In the genomic region with DNA sequence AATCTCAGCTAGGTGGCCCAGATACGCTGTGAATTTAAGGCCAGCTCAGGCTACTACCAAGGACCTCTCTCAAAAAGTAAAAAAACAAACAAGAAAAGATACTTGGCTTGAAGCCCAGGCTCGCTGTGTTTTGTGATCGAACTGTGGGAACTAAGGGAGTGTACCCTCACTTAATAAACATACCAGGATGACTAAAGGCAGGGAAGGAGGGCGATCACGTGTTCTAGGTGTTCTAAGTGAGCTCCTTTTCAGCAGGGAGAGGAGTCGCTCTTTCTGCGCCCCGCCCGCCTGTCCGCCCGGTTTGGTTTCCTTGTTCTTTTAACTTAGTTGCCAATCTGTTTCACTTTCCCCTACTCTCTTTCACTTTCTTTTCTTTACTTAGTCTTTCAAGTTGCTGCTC, we compare ENCODE assay signal across 8 mouse cellular contexts. TPM values are rescaled to one million over a fixed set of nuclear protein-coding genes. Genes with fewer than 3 reads are reported as not detected.
DNase-seq lines count a peak whose midpoint lies in the region; ATAC-seq and TF ChIP-seq lines count a peak whose summit lies in the region.

No protein-coding gene starts in this region.

- no peaks in the 10 kb centered on the region for H3K9me3 ChIP-seq in lung, embryonic 16.5 days (ENCODE audit: control insufficient read depth, low read length)
- no peaks in the 10 kb centered on the region for H3K9me3 ChIP-seq in midbrain, embryonic 15.5 days
- H3K9me3 ChIP-seq in hindbrain, embryonic 10.5 days, result no peaks in the 10 kb centered on the region

- H3K27me3 ChIP-seq in testis, adult 2 months (ENCODE audit: control insufficient read depth, insufficient read depth, low read length), result no peaks in the 10 kb centered on the region
- H3K27me3 ChIP-seq in lung, embryonic 16.5 days (ENCODE audit: control insufficient read depth, insufficient read depth, low read depth, low read length), result no peaks in the 10 kb centered on the region
- no peaks in the 10 kb centered on the region for H3K27me3 ChIP-seq in thymus, adult 2 months (ENCODE audit: control insufficient read depth, insufficient read depth, low read length)
- no peaks in the 10 kb centered on the region for H3K27me3 ChIP-seq in midbrain, embryonic 15.5 days (replicated peaks)
- H3K27me3 ChIP-seq in hindbrain, embryonic 10.5 days (ENCODE audit: insufficient read depth, poor library complexity, severe bottlenecking), result peaks cover 7% of the 10 kb centered on the region; the same call in 1 of the 2 replicates

- no peak overlapping the region for H3K27ac ChIP-seq in testis, adult 2 months (ENCODE audit: control insufficient read depth, insufficient read depth, low read depth, low read length)
- peak overlapping the region; percentile 14 for H3K27ac ChIP-seq in lung, embryonic 16.5 days (ENCODE audit: low read length)
- no peak overlapping the region; the same call in none of the 2 replicates for H3K27ac ChIP-seq in thymus, adult 2 months (ENCODE audit: control insufficient read depth, insufficient read depth, low read length)
- no peak overlapping the region for H3K27ac ChIP-seq in midbrain, embryonic 15.5 days
- no peak overlapping the region for H3K27ac ChIP-seq in hindbrain, embryonic 10.5 days

- peak overlapping the region; percentile 25 for H3K4me2 ChIP-seq in lung, embryonic 16.5 days (ENCODE audit: low read depth, low read length)
- no peak overlapping the region for H3K4me2 ChIP-seq in midbrain, embryonic 15.5 days

- H3K4me1 ChIP-seq in testis, adult 2 months (ENCODE audit: control insufficient read depth, insufficient read depth, low read length), result peaks cover 5% of the 10 kb centered on the region
- peaks cover 3% of the 10 kb centered on the region; the same call in 1 of the 2 replicates for H3K4me1 ChIP-seq in lung, embryonic 16.5 days (replicated peaks; ENCODE audit: control insufficient read depth, insufficient read depth, low read length)
- peaks cover 8% of the 10 kb centered on the region for H3K4me1 ChIP-seq in thymus, adult 2 months (replicated peaks; ENCODE audit: control insufficient read depth, insufficient read depth, low read length)
- H3K4me1 ChIP-seq in midbrain, embryonic 15.5 days, result peaks cover 2% of the 10 kb centered on the region; the same call in 1 of the 2 replicates
- peaks cover 5% of the 10 kb centered on the region for H3K4me1 ChIP-seq in hindbrain, embryonic 10.5 days (replicated peaks)

- no peak overlapping the region for H3K9ac ChIP-seq in lung, embryonic 16.5 days (ENCODE audit: low read length)
- H3K9ac ChIP-seq in midbrain, embryonic 15.5 days, result no peak overlapping the region

- TF ChIP-seq POLR2A in testis, adult 2 months (IDR thresholded peaks at IDR 0.05; ENCODE audit: control insufficient read depth, low read depth, low read length), result no peak
- no peak for TF ChIP-seq POLR2A in thymus, adult 2 months (IDR thresholded peaks at IDR 0.05; ENCODE audit: control insufficient read depth, extremely low read depth, insufficient read depth, low read length, poor library complexity)

- intact Hi-C loops in heart, postnatal 36 days (cut with DNase I), result no loop called here
- intact Hi-C loops in left cerebral cortex, postnatal 25 days (cut with DNase I), result no loop called here

- no peak for DNase-seq in testis, postnatal 10 days (ENCODE audit: low spot score)
- DNase-seq in heart, postnatal 36 days, result peak; percentile 11 to 25
- DNase-seq in thymus, adult 2 months, result peak; percentile 55
- DNase-seq in hindbrain, embryonic 10.5 days (ENCODE audit: low spot score), result no peak
- DNase-seq in left cerebral cortex, postnatal 25 days (ENCODE audit: low spot score in 2 of 2), result no peak

- no peaks in the 10 kb centered on the region for H3K36me3 ChIP-seq in testis, adult 2 months (ENCODE audit: control insufficient read depth, insufficient read depth, low read length)
- H3K36me3 ChIP-seq in lung, embryonic 16.5 days (ENCODE audit: control insufficient read depth, insufficient read depth, low read length), result no peaks in the 10 kb centered on the region
- H3K36me3 ChIP-seq in thymus, adult 2 months (ENCODE audit: control insufficient read depth, insufficient read depth, low read length), result no peaks in the 10 kb centered on the region
- H3K36me3 ChIP-seq in midbrain, embryonic 15.5 days (replicated peaks), result no peaks in the 10 kb centered on the region
- no peaks in the 10 kb centered on the region for H3K36me3 ChIP-seq in hindbrain, embryonic 10.5 days

- peak overlapping the region; percentile 43; the same call in 1 of the 2 replicates for H3K4me3 ChIP-seq in testis, adult 2 months (ENCODE audit: control insufficient read depth, low read depth, low read length)
- H3K4me3 ChIP-seq in lung, embryonic 16.5 days (ENCODE audit: low read length), result no peak overlapping the region; the same call in 1 of the 2 replicates
- no peak overlapping the region for H3K4me3 ChIP-seq in thymus, adult 2 months (ENCODE audit: control insufficient read depth, insufficient read depth, low read length)
- H3K4me3 ChIP-seq in midbrain, embryonic 15.5 days, result no peak overlapping the region
- no peak overlapping the region for H3K4me3 ChIP-seq in hindbrain, embryonic 10.5 days

- ATAC-seq in lung, embryonic 16.5 days (ENCODE audit: low read depth), result peak; percentile 56
- ATAC-seq in midbrain, embryonic 15.5 days (replicated peaks), result no peak

- no peak for TF ChIP-seq CTCF in testis, adult 2 months (IDR thresholded peaks at IDR 0.05; ENCODE audit: control insufficient read depth, insufficient read depth, insufficient replicate concordance, low read depth, low read length)
- no peak for TF ChIP-seq CTCF in thymus, adult 2 months (IDR thresholded peaks at IDR 0.05; ENCODE audit: borderline replicate concordance, control insufficient read depth, extremely low read depth, insufficient read depth, low read length, poor library complexity)

- WGBS in lung, embryonic 16.5 days, result 34% methylated on average over 11 of the region's 11 CpGs
- 6% methylated on average over 11 of the region's 11 CpGs for WGBS in thymus, adult 2 months
- WGBS in midbrain, embryonic 15.5 days, result 76% methylated on average over 11 of the region's 11 CpGs
- WGBS in hindbrain, embryonic 10.5 days, result 65% methylated on average over 11 of the region's 11 CpGs

RNA-seq across cellular contexts. Expression of a gene that starts 3.0 kb away (rescaled TPM):
- 0.46 and 0.93 TPM in 2 replicates for polyA plus RNA-seq in testis, adult 2 months (2012; rRNA removed)
- 1 to 10 TPM; 7.3 to 8.7 TPM for total RNA-seq in heart, postnatal 36 days (2021)
- 9.4 and 10.3 TPM in 2 replicates for polyA plus RNA-seq in lung, embryonic 16.5 days (2015; fragmentation: Nextera tagmentation; extraction: Ambion mirVana)
- 22.9 and 25.7 TPM in 2 replicates for polyA plus RNA-seq in thymus, adult 2 months (2012; rRNA removed)
- polyA plus RNA-seq in midbrain, embryonic 15.5 days (2015; fragmentation: Nextera tagmentation; extraction: Ambion mirVana), result 20.8 TPM in 2 replicates
- 14.3 and 16.2 TPM in 2 replicates for polyA plus RNA-seq in hindbrain, embryonic 10.5 days (2016; fragmentation: Nextera tagmentation; extraction: Ambion mirVana)
- 10 to 100 TPM; 39.3 to 40.5 TPM for total RNA-seq in left cerebral cortex, postnatal 25 days (2021)

RNA-seq across cellular contexts. Expression of a gene that starts 25.9 kb away (rescaled TPM):
- polyA plus RNA-seq in testis, adult 2 months (2012; rRNA removed), result 20.9 and 25.5 TPM in 2 replicates
- total RNA-seq in heart, postnatal 36 days (2021), result 10 to 100 TPM; 10.2 to 15.2 TPM
- 10.1 and 10.4 TPM in 2 replicates for polyA plus RNA-seq in lung, embryonic 16.5 days (2015; fragmentation: Nextera tagmentation; extraction: Ambion mirVana)
- 8.1 and 9.2 TPM in 2 replicates for polyA plus RNA-seq in thymus, adult 2 months (2012; rRNA removed)
- 18.5 and 19.3 TPM in 2 replicates for polyA plus RNA-seq in midbrain, embryonic 15.5 days (2015; fragmentation: Nextera tagmentation; extraction: Ambion mirVana)
- polyA plus RNA-seq in hindbrain, embryonic 10.5 days (2016; fragmentation: Nextera tagmentation; extraction: Ambion mirVana), result 14.2 and 17.7 TPM in 2 replicates
- 10 to 100 TPM; 24.7 to 30.1 TPM for total RNA-seq in left cerebral cortex, postnatal 25 days (2021)

Comparison
In these comparisons a context has a peak if more than half of its experiments do, and no peak if none do; other contexts are left out.
1. DNase-seq: peak in heart, postnatal 36 days (2 of 2) and thymus, adult 2 months (single experiment); none in testis, postnatal 10 days (single experiment), hindbrain, embryonic 10.5 days (single experiment) and left cerebral cortex, postnatal 25 days (0 of 2).